Mouse (Mus musculus) intestine, embryonic 14.5 days (tissue): ENCODE measurements around the gene Vhl. TPM values are rescaled to one million over a fixed set of nuclear protein-coding genes. Genes with fewer than 3 reads are reported as not detected.

ENCODE experiments used
- ATAC-seq: fragments of 200-750 bp; cut with Nextera tagmentation; replicated peaks from 2 replicates; pipeline ENCODE4 v1.8.0; 2017; ENCODE audit warnings: low read depth, moderate number of reproducible peaks, moderate TSS enrichment, moderate library complexity; ENCODE audit not compliant: low FRiP score, low TSS enrichment
- DNase-seq: peaks from one replicate; pipeline ENCODE4 v3.0.0-alpha.2; 2018; ENCODE audit warnings: low spot score
- H3K27ac ChIP-seq: fragments of 300-500 bp; sonication (generic); 2 replicates; pipeline ENCODE4 v1.5.1; 2014; ENCODE audit warnings: low read depth, mild to moderate bottlenecking, control low read depth
- H3K27me3 ChIP-seq: fragments of 300-500 bp; sonication (generic); replicated peaks from 2 replicates; pipeline ENCODE4 v1.6.1; 2014; ENCODE audit warnings: low read length, control low read depth; ENCODE audit not compliant: control insufficient read depth, insufficient read depth
- H3K36me3 ChIP-seq: fragments of 300-500 bp; sonication (generic); 2 replicates; pipeline ENCODE4 v1.6.1; 2014; ENCODE audit warnings: low read length, control low read depth; ENCODE audit not compliant: control insufficient read depth, insufficient read depth
- H3K4me1 ChIP-seq: fragments of 300-500 bp; sonication (generic); replicated peaks from 2 replicates; pipeline ENCODE4 v1.6.1; 2014; ENCODE audit warnings: low read length, control low read depth, mixed read lengths; ENCODE audit not compliant: control insufficient read depth, insufficient read depth
- H3K4me2 ChIP-seq: fragments of 300-500 bp; sonication (generic); 2 replicates; pipeline ENCODE4 v1.6.1; 2014; ENCODE audit warnings: low read length
- H3K4me3 ChIP-seq: fragments of 300-500 bp; sonication (generic); 2 replicates; pipeline ENCODE4 v1.5.1; 2014; ENCODE audit warnings: low read depth, low read length, control low read depth, mixed read lengths
- H3K9ac ChIP-seq: fragments of 300-500 bp; sonication (generic); 2 replicates; pipeline ENCODE4 v1.6.1; 2014; ENCODE audit warnings: mild to moderate bottlenecking, low read length
- H3K9me3 ChIP-seq: fragments of 300-500 bp; sonication (generic); 2 replicates; pipeline ENCODE4 v1.6.1; 2016; ENCODE audit warnings: low read length, control low read depth; ENCODE audit not compliant: control insufficient read depth
- WGBS: fragments of 180-500 bp; shearing (Covaris S2); extraction: QIAGEN DNeasy Blood & Tissue Kit; methylation state at CpG from one replicate; pipeline ENCODE4 v1.1.7; 2014; 5-methylcytosine and 5-hydroxymethylcytosine counted together
- polyA plus RNA-seq: library from polyadenylated mRNA; unstranded; fragments of >200 nt; fragmentation: Nextera tagmentation; extraction: Ambion mirVana; gene quantifications from 2 replicates; pipeline ENCODE4 v1.2.1, GENCODE M21; 2014

The Vhl gene
- polyA plus RNA-seq: 41.6 and 45.1 TPM in 2 replicates

DNA sequence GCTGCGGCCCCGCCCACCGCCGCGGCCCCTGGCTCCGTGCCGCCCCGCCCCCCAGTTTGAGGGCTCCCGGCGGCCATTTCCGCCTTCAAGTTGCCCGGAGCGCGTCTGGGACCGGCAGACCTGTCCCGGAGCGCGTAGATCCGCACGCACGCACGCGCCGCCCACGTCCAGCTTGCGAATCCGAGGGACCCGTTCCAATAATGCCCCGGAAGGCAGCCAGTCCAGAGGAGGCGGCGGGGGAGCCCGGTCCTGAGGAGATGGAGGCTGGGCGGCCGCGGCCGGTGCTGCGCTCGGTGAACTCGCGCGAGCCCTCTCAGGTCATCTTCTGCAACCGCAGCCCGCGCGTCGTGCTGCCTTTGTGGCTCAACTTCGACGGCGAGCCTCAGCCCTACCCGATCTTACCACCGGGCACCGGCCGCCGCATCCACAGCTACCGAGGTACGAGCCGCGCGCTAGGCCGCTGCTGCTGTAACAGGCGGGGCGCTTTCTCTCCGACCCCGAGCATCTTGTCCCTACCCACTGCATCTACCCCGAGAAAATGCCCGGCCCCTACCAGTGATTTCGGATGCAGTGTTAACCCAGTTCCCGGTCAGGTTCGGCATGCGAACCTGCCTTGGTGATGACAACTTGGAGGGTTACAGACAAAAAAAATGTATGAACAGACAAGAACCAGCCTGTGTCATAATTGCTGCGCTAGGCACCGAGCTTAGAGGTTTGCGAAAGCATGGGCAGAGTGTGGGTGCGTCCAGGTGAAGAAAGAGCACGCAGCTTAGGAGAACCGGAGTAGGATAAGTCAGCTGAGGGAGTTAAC lies at the start of gene Vhl:
Vhl (plus strand) TSS at position 19 of the 811 bp plus-strand sequence.
- peak within 1 kb of the TSS; percentile 94 for H3K4me2 ChIP-seq
- ATAC-seq (peak; percentile 88), DNase-seq (peak; percentile 93)
- H3K36me3 ChIP-seq: peaks cover 14% of the 10 kb centered on the region
- no peaks in the 10 kb centered on the region for H3K27me3 ChIP-seq
- H3K9ac ChIP-seq: peak within 1 kb of the TSS; percentile 76
- WGBS: under 1% methylated on average over 70 of the region's 76 CpGs
- peaks cover 11% of the 10 kb centered on the region for H3K4me1 ChIP-seq
- H3K9me3 ChIP-seq: no peaks in the 10 kb centered on the region
- peak within 1 kb of the TSS; percentile 72 for H3K4me3 ChIP-seq
- peak within 1 kb of the TSS; percentile 84 for H3K27ac ChIP-seq

GRCm38 (mm10) chr6:113576044-113576443 lies 47.7 kb upstream of the Vhl start:
- Histone ChIP-seq H3K27ac (no peak overlapping the region), H3K27me3 (no peaks in the 10 kb centered on the region), H3K4me1 (no peaks in the 10 kb centered on the region), H3K36me3 (peaks cover 25% of the 10 kb centered on the region), H3K4me3 (no peak overlapping the region), H3K9ac (no peak overlapping the region), H3K4me2 (no peak overlapping the region), H3K9me3 (no peaks in the 10 kb centered on the region)
- 94% methylated on average over 6 of the region's 6 CpGs for WGBS
- DNase-seq (no peak), ATAC-seq (no peak)

DNA sequence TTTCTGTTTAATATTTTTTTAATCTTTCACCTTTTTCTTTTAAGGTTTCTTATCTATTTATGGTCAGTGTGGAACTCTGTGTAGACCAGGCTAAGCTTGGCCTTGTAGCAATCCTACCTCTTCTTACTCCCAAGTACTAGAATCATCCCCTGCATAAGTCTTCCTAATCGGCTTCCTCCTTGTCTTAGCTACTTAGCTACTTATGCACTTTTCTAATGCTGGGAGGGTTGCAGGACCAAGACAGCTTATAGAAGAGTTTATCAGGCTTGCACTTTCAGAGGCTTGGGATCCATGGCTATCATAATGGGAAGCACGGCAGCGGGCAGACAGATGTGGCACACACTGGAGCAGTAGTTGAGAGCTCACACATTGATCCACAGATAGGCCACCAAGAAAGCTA lies 44.5 kb upstream of the Vhl start:
- Histone ChIP-seq H3K27me3 (no peaks in the 10 kb centered on the region), H3K36me3 (peaks cover 19% of the 10 kb centered on the region; the same call in 1 of the 2 replicates), H3K4me3 (no peak overlapping the region), H3K27ac (no peak overlapping the region), H3K9ac (no peak overlapping the region), H3K9me3 (no peaks in the 10 kb centered on the region), H3K4me1 (no peaks in the 10 kb centered on the region), H3K4me2 (no peak overlapping the region)
- 97% methylated on average over 3 of the region's 3 CpGs for WGBS
- ATAC-seq: no peak
- no peak for DNase-seq

DNA sequence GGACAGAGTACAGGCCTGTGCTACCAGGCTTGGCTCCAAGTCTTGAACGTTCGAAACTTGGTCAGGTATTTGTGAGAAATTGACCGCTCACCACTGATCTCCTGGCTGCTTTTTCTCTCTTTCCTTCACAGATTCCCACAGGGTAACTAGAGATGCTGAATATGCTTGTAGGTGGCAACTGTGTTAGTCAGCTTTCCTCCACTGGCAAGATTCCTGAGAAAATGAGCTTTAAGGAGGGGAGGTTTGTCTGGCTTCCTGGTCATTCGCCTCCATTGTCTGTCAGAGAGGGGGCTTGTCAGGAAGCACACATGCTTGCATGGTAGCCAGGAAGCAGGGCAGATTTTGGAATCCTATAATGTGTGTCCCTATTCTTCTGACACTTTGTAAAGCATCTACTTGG lies 40.7 kb upstream of the Vhl start:
- H3K4me1 ChIP-seq: no peaks in the 10 kb centered on the region
- no peak for ATAC-seq
- H3K4me2 ChIP-seq: no peak overlapping the region
- H3K4me3 ChIP-seq: no peak overlapping the region
- H3K36me3 ChIP-seq: 0 out of 2 replicates have a peak, but pooled peaks cover 8% of the 10 kb centered on the region
- DNase-seq: no peak
- H3K27me3 ChIP-seq: no peaks in the 10 kb centered on the region
- WGBS: 91% methylated on average over 4 of the region's 4 CpGs
- H3K27ac ChIP-seq: no peak overlapping the region
- H3K9ac ChIP-seq: no peak overlapping the region
- H3K9me3 ChIP-seq: no peaks in the 10 kb centered on the region

DNA sequence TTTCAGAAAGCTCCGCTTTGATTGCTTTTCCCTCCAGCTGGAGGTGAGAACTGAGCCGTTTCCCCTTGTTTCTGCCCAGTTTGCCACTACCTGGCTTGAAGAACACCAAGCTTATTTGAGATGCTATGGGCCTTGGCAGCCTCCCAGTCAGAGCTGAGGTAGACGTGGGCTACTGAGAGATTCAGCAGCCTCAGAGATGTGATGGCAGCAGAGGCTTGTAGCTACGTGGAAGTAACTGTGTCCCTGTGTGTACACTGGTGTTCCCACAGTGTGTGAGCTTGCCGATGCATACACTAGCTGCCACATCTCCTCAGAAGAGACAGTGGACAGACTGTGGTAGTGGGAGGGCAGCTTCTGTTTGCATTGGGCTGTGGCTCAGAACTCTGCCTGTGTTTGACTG lies 38.7 kb upstream of the Vhl start:
- no peak for ATAC-seq
- no peak for DNase-seq
- Histone ChIP-seq H3K4me2 (no peak overlapping the region), H3K4me3 (no peak overlapping the region), H3K9me3 (no peaks in the 10 kb centered on the region), H3K36me3 (0 out of 2 replicates have a peak, but pooled peaks cover 11% of the 10 kb centered on the region), H3K27ac (no peak overlapping the region), H3K4me1 (no peaks in the 10 kb centered on the region), H3K27me3 (no peaks in the 10 kb centered on the region), H3K9ac (no peak overlapping the region)
- 91% methylated on average over 5 of the region's 5 CpGs for WGBS

- Histone ChIP-seq H3K27ac (no peak overlapping the region), H3K27me3 (no peaks in the 10 kb centered on the region), H3K9me3 (no peaks in the 10 kb centered on the region), H3K4me2 (no peak overlapping the region), H3K4me3 (no peak overlapping the region), H3K4me1 (no peaks in the 10 kb centered on the region), H3K9ac (no peak overlapping the region), H3K36me3 (0 out of 2 replicates have a peak, but pooled peaks cover 6% of the 10 kb centered on the region)
- ATAC-seq: 0 out of 2 replicates have a peak, but pooled peaks have one; percentile 43
- peak; percentile 58 for DNase-seq
- 63% methylated on average over 5 of the region's 5 CpGs for WGBS
Measured at GRCm38 (mm10) chr6:113586466-113587183, 37.1 kb upstream of the Vhl start.

- Histone ChIP-seq H3K36me3 (0 out of 2 replicates have a peak, but pooled peaks cover 8% of the 10 kb centered on the region), H3K4me3 (no peak overlapping the region), H3K27ac (no peak overlapping the region), H3K9ac (no peak overlapping the region), H3K27me3 (no peaks in the 10 kb centered on the region), H3K4me1 (no peaks in the 10 kb centered on the region), H3K4me2 (no peak overlapping the region), H3K9me3 (no peaks in the 10 kb centered on the region)
- WGBS: 94% methylated on average over 2 of the region's 2 CpGs
- ATAC-seq (no peak), DNase-seq (no peak)
Measured at GRCm38 (mm10) chr6:113592637-113593036, 31.1 kb upstream of the Vhl start.

- Histone ChIP-seq H3K36me3 (no peaks in the 10 kb centered on the region), H3K9me3 (no peaks in the 10 kb centered on the region), H3K27me3 (no peaks in the 10 kb centered on the region), H3K4me1 (0 out of 2 replicates have a peak, but pooled peaks cover 4% of the 10 kb centered on the region), H3K9ac (no peak overlapping the region), H3K4me2 (no peak overlapping the region), H3K4me3 (no peak overlapping the region), H3K27ac (no peak overlapping the region)
- DNase-seq: no peak
- 88% methylated on average over 4 of the region's 4 CpGs for WGBS
- ATAC-seq: no peak
Measured at GRCm38 (mm10) chr6:113597945-113598344, 25.8 kb upstream of the Vhl start.
